Mouse (Mus musculus) lung, postnatal 0 days (tissue): ENCODE measurements at regions not wholly inside any gene's neighbourhood (a gene's known extent, or its start where the extent isn't known, plus 50 kb on each side); places are given as distances from the start of the nearest gene placed in this dataset.

Experiments used
- ATAC-seq: fragments of 200-750 bp; cut with Nextera tagmentation; 2 replicates; pipeline ENCODE4 v1.8.0; 2017; ENCODE audit warnings: moderate library complexity
- DNase-seq: peaks from one replicate; pipeline ENCODE4 v3.0.0-alpha.2; 2016; ENCODE audit warnings: low spot score
- H3K27ac ChIP-seq: fragments of 300-500 bp; sonication (generic); 2 replicates; pipeline ENCODE4 v1.5.1; 2014; ENCODE audit warnings: antibody characterized with exemption, mild to moderate bottlenecking, low read length, mixed read lengths
- H3K27me3 ChIP-seq: fragments of 300-500 bp; sonication (generic); replicated peaks from 2 replicates; pipeline ENCODE4 v1.6.1; 2014; ENCODE audit warnings: low read length, mixed read lengths; ENCODE audit not compliant: insufficient read depth
- H3K36me3 ChIP-seq: fragments of 300-500 bp; sonication (generic); 2 replicates; pipeline ENCODE4 v1.6.1; 2014; ENCODE audit warnings: low read length, mixed read lengths; ENCODE audit not compliant: insufficient read depth
- H3K4me1 ChIP-seq: fragments of 300-500 bp; sonication (generic); 2 replicates; pipeline ENCODE4 v1.6.1; 2014; ENCODE audit warnings: antibody characterized with exemption, low read depth, low read length, mixed read lengths; ENCODE audit not compliant: insufficient read depth
- H3K4me2 ChIP-seq: fragments of 300-500 bp; sonication (generic); replicated peaks from 2 replicates; pipeline ENCODE4 v1.6.1; 2014; ENCODE audit warnings: low read depth, mild to moderate bottlenecking, low read length, moderate library complexity, mixed read lengths
- H3K4me3 ChIP-seq: fragments of 300-500 bp; sonication (generic); 2 replicates; pipeline ENCODE4 v1.5.1; 2014; ENCODE audit warnings: low read depth, low read length
- H3K9ac ChIP-seq: fragments of 300-500 bp; sonication (generic); replicated peaks from 2 replicates; pipeline ENCODE4 v1.6.1; 2014; ENCODE audit warnings: low read depth, mild to moderate bottlenecking
- H3K9me3 ChIP-seq: fragments of 300-500 bp; sonication (generic); 2 replicates; pipeline ENCODE4 v1.6.1; 2016; ENCODE audit warnings: low read length, mixed read lengths
- CTCF ChIP-seq: IDR thresholded peaks from 2 replicates; pipeline ENCODE4 v1.5.1; 2016; ENCODE audit warnings: antibody characterized with exemption, mild to moderate bottlenecking
- EP300 ChIP-seq: IDR thresholded peaks from 2 replicates; pipeline ENCODE4 v1.6.1; 2016; ENCODE audit warnings: antibody characterized with exemption, mild to moderate bottlenecking, control low read depth
- WGBS: fragments of 180-500 bp; shearing (Covaris S2); extraction: QIAGEN DNeasy Blood & Tissue Kit; methylation state at CpG from one replicate; pipeline ENCODE4 v1.1.7; 2014; 5-methylcytosine and 5-hydroxymethylcytosine counted together

DNA sequence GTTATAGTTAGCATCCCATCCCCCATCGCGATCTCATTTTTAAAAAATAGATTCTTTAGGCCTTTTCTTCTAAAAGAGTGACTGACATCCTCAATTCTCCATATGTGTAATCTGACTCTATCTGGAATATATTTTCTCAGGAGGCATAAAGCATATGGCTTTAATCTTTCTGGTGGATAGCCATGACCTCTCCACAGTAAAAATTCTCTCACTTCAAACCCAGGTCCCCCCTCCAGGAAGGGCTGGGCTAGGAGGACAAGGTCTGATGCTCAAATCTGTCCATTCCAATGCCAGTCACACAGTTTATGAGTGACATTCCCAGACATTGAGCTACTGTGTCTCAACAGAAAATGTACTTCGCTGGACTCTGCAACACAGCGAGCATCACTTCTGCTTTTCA is 226.8 kb upstream of the Kdm8 start:
- Histone ChIP-seq H3K9me3 (no peaks in the 10 kb centered on the region), H3K4me3 (no peak overlapping the region), H3K4me2 (no peak overlapping the region), H3K27ac (no peak overlapping the region), H3K9ac (no peak overlapping the region), H3K36me3 (no peaks in the 10 kb centered on the region), H3K27me3 (no peaks in the 10 kb centered on the region), H3K4me1 (no peaks in the 10 kb centered on the region)
- DNase-seq (no peak), ATAC-seq (no peak)
- no peak for TF ChIP-seq CTCF
- no peak for TF ChIP-seq EP300
- 93% methylated on average over 4 of the region's 4 CpGs for WGBS

GRCm38 (mm10) chr7:125222684-125223083 is 221.8 kb upstream of the Kdm8 start:
- H3K4me1 ChIP-seq: no peaks in the 10 kb centered on the region
- TF ChIP-seq CTCF (no peak), EP300 (no peak)
- H3K27me3 ChIP-seq: no peaks in the 10 kb centered on the region
- H3K9ac ChIP-seq: no peak overlapping the region
- H3K27ac ChIP-seq: no peak overlapping the region
- DNase-seq (no peak), ATAC-seq (no peak)
- WGBS: 84% methylated on average over 1 of the region's 1 CpGs
- no peak overlapping the region for H3K4me2 ChIP-seq
- H3K9me3 ChIP-seq: no peaks in the 10 kb centered on the region
- H3K4me3 ChIP-seq: no peak overlapping the region
- no peaks in the 10 kb centered on the region for H3K36me3 ChIP-seq

DNA sequence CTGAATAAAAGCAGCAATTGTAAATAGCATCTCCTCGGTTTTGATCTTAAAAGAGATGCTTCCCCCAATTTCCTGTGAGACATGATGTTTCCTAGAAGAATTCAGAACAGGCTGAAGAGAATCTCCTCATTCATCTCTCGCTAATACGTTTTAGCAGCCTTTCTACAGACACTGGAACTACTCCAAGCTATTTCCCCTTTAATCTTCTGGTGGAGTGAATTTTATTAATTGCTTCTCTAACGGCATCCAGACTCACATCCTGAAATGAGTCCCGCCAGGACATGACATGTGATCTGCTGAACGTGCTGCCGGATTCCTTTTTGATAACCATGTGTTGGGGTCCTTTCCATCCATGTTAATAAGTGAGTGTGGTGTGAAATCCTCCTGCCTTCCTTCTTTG is 209.6 kb upstream of the Kdm8 start:
- TF ChIP-seq CTCF: no peak
- TF ChIP-seq EP300: no peak
- H3K9me3 ChIP-seq: no peaks in the 10 kb centered on the region
- no peak overlapping the region for H3K9ac ChIP-seq
- ATAC-seq: no peak
- no peak for DNase-seq
- H3K36me3 ChIP-seq: no peaks in the 10 kb centered on the region
- H3K4me3 ChIP-seq: no peak overlapping the region
- H3K4me2 ChIP-seq: no peak overlapping the region
- no peak overlapping the region for H3K27ac ChIP-seq
- WGBS: 48% methylated on average over 7 of the region's 7 CpGs
- no peaks in the 10 kb centered on the region for H3K4me1 ChIP-seq
- no peaks in the 10 kb centered on the region for H3K27me3 ChIP-seq

- H3K27me3 ChIP-seq: no peaks in the 10 kb centered on the region
- 72% methylated on average over 3 of the region's 3 CpGs for WGBS
- TF ChIP-seq EP300: no peak
- no peak for TF ChIP-seq CTCF
- H3K9me3 ChIP-seq: no peaks in the 10 kb centered on the region
- H3K4me3 ChIP-seq: no peak overlapping the region
- no peaks in the 10 kb centered on the region for H3K36me3 ChIP-seq
- H3K4me2 ChIP-seq: no peak overlapping the region
- ATAC-seq (no peak), DNase-seq (no peak)
- no peaks in the 10 kb centered on the region for H3K4me1 ChIP-seq
- no peak overlapping the region for H3K9ac ChIP-seq
- H3K27ac ChIP-seq: no peak overlapping the region
Measured at GRCm38 (mm10) chr7:125237026-125237425, 207.4 kb upstream of the Kdm8 start.

DNA sequence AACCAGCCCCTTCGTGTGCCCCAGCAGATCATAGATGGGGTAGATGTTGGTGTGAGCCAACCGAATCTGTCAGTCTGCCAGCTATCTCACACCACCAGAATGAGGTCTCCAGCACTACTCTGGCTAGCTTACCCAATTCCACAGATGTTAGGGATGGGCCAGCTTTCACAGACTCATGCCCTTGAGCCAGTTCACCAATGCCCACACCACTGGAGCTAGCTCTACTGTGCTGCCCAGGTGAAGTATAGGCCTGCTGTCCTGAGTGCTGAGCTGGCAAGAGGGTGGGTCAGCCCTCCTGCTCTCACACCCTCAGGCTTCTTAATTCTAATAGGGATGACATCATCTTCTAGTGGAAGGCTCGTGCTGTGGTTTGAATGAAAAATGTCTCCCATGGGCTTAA is 201.5 kb upstream of the Kdm8 start:
- Histone ChIP-seq H3K9me3 (no peaks in the 10 kb centered on the region), H3K4me2 (no peak overlapping the region), H3K9ac (no peak overlapping the region), H3K27me3 (no peaks in the 10 kb centered on the region), H3K4me3 (no peak overlapping the region), H3K36me3 (no peaks in the 10 kb centered on the region), H3K27ac (no peak overlapping the region), H3K4me1 (no peaks in the 10 kb centered on the region)
- DNase-seq: no peak
- TF ChIP-seq CTCF (no peak), EP300 (no peak)
- ATAC-seq: no peak
- 69% methylated on average over 3 of the region's 3 CpGs for WGBS

DNA sequence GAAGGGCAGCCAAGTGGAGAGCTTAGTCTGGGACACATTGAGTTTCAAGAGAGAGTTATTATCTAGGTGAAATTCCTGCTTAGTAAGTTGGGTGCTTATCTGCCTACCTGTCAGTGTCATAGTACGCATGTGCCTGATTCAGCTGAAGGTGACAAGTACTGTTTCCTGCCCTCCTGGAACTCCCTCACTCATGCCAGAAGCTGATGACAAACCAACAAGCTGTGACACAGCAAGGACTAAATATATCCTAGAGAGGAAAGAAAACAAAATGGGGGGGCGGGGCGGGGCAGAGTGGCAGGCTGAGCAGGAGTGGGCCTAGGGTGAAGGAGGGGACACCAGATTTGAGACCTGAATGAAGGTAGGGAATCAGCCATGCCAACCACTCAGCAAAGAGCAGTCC is 196.1 kb upstream of the Kdm8 start:
- H3K4me1 ChIP-seq: no peaks in the 10 kb centered on the region
- no peak overlapping the region for H3K9ac ChIP-seq
- no peak for TF ChIP-seq EP300
- TF ChIP-seq CTCF: no peak
- no peaks in the 10 kb centered on the region for H3K36me3 ChIP-seq
- H3K4me2 ChIP-seq: no peak overlapping the region
- no peak for ATAC-seq
- H3K9me3 ChIP-seq: no peaks in the 10 kb centered on the region
- no peak for DNase-seq
- WGBS: 81% methylated on average over 3 of the region's 3 CpGs
- no peak overlapping the region for H3K4me3 ChIP-seq
- H3K27me3 ChIP-seq: no peaks in the 10 kb centered on the region
- H3K27ac ChIP-seq: no peak overlapping the region

DNA sequence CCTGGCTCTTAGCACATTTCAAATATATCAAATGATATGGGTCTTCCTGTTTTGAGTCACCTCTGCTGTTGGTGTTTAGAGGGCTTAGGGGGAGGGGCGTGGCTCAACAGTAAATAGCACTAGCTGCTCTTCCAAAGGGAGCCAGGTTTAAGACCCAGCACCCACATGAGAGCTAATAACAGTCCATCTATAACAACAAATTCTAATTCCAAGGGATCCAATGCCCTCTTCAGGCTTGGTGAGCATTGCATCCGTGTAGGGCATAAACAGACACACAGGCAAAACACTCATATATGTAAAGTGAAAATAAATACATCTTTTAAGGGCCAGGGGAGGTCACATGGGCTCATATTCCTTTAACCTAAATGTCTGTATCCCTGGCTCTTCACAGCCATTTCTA is 194.1 kb upstream of the Kdm8 start:
- 62% methylated on average over 2 of the region's 2 CpGs for WGBS
- no peak for ATAC-seq

More for the DNA sequence above, 194.1 kb upstream of the Kdm8 start:
- Histone ChIP-seq H3K27me3 (no peaks in the 10 kb centered on the region), H3K4me3 (no peak overlapping the region), H3K27ac (no peak overlapping the region), H3K4me2 (no peak overlapping the region), H3K36me3 (no peaks in the 10 kb centered on the region), H3K9me3 (no peaks in the 10 kb centered on the region), H3K4me1 (no peaks in the 10 kb centered on the region), H3K9ac (no peak overlapping the region)
- no peak for DNase-seq
- TF ChIP-seq EP300 (no peak), CTCF (no peak)
